Mouse (Mus musculus): Measurements from ENCODE around the gene Lipe. TPM values are rescaled to one million over a fixed set of nuclear protein-coding genes. Genes with fewer than 3 reads are reported as not detected.

The Lipe gene
- polyA plus RNA-seq, 1 experiment from 2014 or later: 12.1 TPM

DNA sequence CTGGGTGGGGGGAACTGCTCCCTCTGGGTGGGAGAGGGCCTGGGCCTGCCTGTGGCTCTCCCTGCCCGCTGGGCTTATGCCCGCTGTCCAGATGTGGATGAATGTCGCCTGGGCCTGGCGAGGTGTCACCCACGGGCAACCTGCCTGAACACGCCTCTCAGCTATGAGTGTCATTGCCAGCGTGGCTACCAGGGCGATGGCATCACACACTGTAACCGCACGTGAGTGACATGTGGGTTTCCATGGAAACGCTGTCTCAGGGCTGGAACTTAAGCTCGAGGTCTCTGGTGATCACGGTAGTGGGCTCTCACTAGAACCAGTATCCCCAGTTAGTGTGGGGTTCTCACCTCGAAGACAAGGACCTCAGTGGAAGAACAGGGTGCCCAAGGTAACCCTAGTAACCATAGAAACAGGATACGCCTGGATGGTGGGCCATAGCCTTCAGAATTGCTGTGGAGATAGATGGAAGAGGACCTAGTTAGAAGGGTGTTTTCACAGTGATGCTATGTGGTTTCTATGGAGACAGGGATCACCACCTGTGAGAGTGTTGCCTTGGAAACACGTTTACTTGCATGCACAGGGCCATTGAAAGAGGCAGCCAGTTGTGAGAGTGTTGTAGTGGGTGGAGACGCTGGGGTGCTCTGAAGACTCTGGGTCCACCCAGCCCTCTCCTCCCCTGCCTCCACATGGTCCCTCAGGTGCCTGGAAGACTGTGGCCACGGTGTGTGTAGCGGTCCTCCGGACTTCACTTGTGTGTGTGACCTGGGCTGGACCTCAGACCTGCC is 57.3 kb downstream of the Lipe start:
- Histone ChIP-seq H3K4me3 (replicated peaks) (no peak overlapping the region), H3K36me3 (peaks cover 93% of the 10 kb centered on the region), H3K27me3 (no peaks in the 10 kb centered on the region), H3K4me2 (no peak overlapping the region), H3K27ac (no peak overlapping the region), H3K4me1 (replicated peaks) (no peaks in the 10 kb centered on the region), H3K9ac (replicated peaks) (no peak overlapping the region), H3K9me3 (0 out of 2 replicates have a peak, but pooled peaks cover 4% of the 10 kb centered on the region)
- WGBS: 82% methylated on average over 20 of the region's 20 CpGs
- no peak for ATAC-seq (ENCODE audit: insufficient number of reproducible peaks, insufficient read depth, low FRiP score, low TSS enrichment, low read depth)

GRCm38 (mm10) chr7:25339329-25339728 is 59.2 kb downstream of the Lipe start:
- no peak for ATAC-seq (ENCODE audit: insufficient number of reproducible peaks, insufficient read depth, low FRiP score, low TSS enrichment, low read depth)
- no peak overlapping the region for H3K27ac ChIP-seq
- no peak overlapping the region for H3K4me2 ChIP-seq
- H3K4me3 ChIP-seq (replicated peaks): no peak overlapping the region
- no peaks in the 10 kb centered on the region for H3K27me3 ChIP-seq
- no peak overlapping the region for H3K9ac ChIP-seq (replicated peaks)
- peaks cover 94% of the 10 kb centered on the region for H3K36me3 ChIP-seq
- no peaks in the 10 kb centered on the region for H3K4me1 ChIP-seq (replicated peaks)
- H3K9me3 ChIP-seq: 0 out of 2 replicates have a peak, but pooled peaks cover 4% of the 10 kb centered on the region
- WGBS: 91% methylated on average over 9 of the region's 9 CpGs

- H3K36me3 ChIP-seq: peaks cover 90% of the 10 kb centered on the region
- H3K27ac ChIP-seq: no peak overlapping the region
- 90% methylated on average over 12 of the region's 12 CpGs for WGBS
- no peak overlapping the region for H3K4me2 ChIP-seq
- H3K9ac ChIP-seq (replicated peaks): no peak overlapping the region
- no peak for ATAC-seq (ENCODE audit: insufficient number of reproducible peaks, insufficient read depth, low FRiP score, low TSS enrichment, low read depth)
- H3K27me3 ChIP-seq: no peaks in the 10 kb centered on the region
- H3K4me1 ChIP-seq (replicated peaks): no peaks in the 10 kb centered on the region
- H3K4me3 ChIP-seq (replicated peaks): no peak overlapping the region
- 0 out of 2 replicates have a peak, but pooled peaks cover 4% of the 10 kb centered on the region for H3K9me3 ChIP-seq
Observed at GRCm38 (mm10) chr7:25334472-25334871, 64.0 kb downstream of the Lipe start.

DNA sequence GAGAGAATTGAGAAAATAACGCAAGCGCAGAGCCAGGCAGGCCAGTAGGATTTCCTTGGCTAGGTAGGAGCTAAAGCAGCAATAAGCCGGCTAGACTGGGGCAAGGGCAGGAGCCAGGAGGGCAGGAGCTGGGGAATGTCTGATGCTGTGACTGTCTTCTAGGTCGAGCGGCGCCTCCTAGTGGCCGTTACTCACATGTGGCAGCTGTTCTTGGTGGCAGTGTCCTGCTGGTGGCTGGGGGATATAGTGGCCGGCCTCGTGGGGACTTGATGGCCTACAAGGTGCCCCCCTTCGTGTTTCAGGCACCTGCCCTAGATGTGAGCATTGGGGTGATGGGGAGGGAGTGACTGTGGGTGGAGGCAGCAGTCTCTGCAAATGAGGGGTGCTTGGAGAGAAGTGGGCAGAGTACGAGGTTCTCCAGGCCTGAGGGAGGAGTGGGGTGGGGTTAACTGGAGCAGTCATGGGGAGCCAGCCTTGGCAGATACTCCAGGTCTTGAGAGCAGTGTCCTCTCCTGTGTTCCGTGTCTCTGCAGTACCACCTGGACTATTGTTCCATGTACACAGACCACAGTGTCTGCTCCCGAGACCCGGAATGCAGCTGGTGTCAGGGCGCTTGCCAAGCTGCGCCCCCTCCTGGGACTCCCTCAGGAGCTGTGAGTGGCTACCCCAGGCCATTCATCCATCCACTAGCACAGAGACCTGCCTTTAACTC is 64.8 kb downstream of the Lipe start:
- ATAC-seq (ENCODE audit: insufficient number of reproducible peaks, insufficient read depth, low FRiP score, low TSS enrichment, low read depth): peak; percentile 50

More for the DNA sequence above, 64.8 kb downstream of the Lipe start:
- no peak overlapping the region for H3K9ac ChIP-seq (replicated peaks)
- 0 out of 2 replicates have a peak, but pooled peaks cover 4% of the 10 kb centered on the region for H3K9me3 ChIP-seq
- no peak overlapping the region for H3K4me2 ChIP-seq
- no peaks in the 10 kb centered on the region for H3K27me3 ChIP-seq
- H3K36me3 ChIP-seq: peaks cover 91% of the 10 kb centered on the region
- H3K4me3 ChIP-seq (replicated peaks): no peak overlapping the region
- H3K4me1 ChIP-seq (replicated peaks): no peaks in the 10 kb centered on the region
- WGBS: 45% methylated on average over 16 of the region's 16 CpGs
- no peak overlapping the region for H3K27ac ChIP-seq

Other genes starting within 250 kb of the Lipe start
- 2.7 and 2.9 TPM in 2 replicates for gene Pou2f2, start 219.0 kb downstream of the Lipe start, polyA plus RNA-seq (2016; fragmentation: Nextera tagmentation; extraction: Ambion mirVana)
- 12.2 and 13.6 TPM in 2 replicates for gene Dedd2, start 178.1 kb downstream of the Lipe start, polyA plus RNA-seq (2016; fragmentation: Nextera tagmentation; extraction: Ambion mirVana)
- gene Zfp526, start 177.3 kb downstream of the Lipe start, polyA plus RNA-seq (2016; fragmentation: Nextera tagmentation; extraction: Ambion mirVana): 3.1 and 3.4 TPM in 2 replicates
- gene Gsk3a, start 160.9 kb downstream of the Lipe start, polyA plus RNA-seq (2016; fragmentation: Nextera tagmentation; extraction: Ambion mirVana): 16.9 and 19.4 TPM in 2 replicates
- 22.3 and 24.3 TPM in 2 replicates for gene Erf, start 147.9 kb downstream of the Lipe start, polyA plus RNA-seq (2016; fragmentation: Nextera tagmentation; extraction: Ambion mirVana)
- gene Cic, start 131.0 kb downstream of the Lipe start, polyA plus RNA-seq (2016; fragmentation: Nextera tagmentation; extraction: Ambion mirVana): 34.9 and 38.7 TPM in 2 replicates
- gene Pafah1b3, start 100.7 kb downstream of the Lipe start, polyA plus RNA-seq (2016; fragmentation: Nextera tagmentation; extraction: Ambion mirVana): 288 and 295 TPM in 2 replicates
- gene Prr19, start 97.3 kb downstream of the Lipe start, polyA plus RNA-seq (2016; fragmentation: Nextera tagmentation; extraction: Ambion mirVana): 0.66 and 0.86 TPM in 2 replicates
- 1.1 and 1.3 TPM in 2 replicates for gene Tmem145, start 92.6 kb downstream of the Lipe start, polyA plus RNA-seq (2016; fragmentation: Nextera tagmentation; extraction: Ambion mirVana)
- 21.6 and 21.7 TPM in 2 replicates for gene Megf8, start 81.5 kb downstream of the Lipe start, polyA plus RNA-seq (2016; fragmentation: Nextera tagmentation; extraction: Ambion mirVana)
- gene Cnfn, start 29.0 kb downstream of the Lipe start, polyA plus RNA-seq (2016; fragmentation: Nextera tagmentation; extraction: Ambion mirVana): not detected in 2 replicates
- gene Cxcl17, start 14.2 kb upstream of the Lipe start, polyA plus RNA-seq (2016; fragmentation: Nextera tagmentation; extraction: Ambion mirVana): 0.29 and 0.58 TPM in 2 replicates
- 0.79 TPM in 2 replicates for gene Ceacam1, start 78.9 kb upstream of the Lipe start, polyA plus RNA-seq (2016; fragmentation: Nextera tagmentation; extraction: Ambion mirVana)
- 0.09 and 0.34 TPM in 2 replicates for gene Ceacam2, start 141.1 kb upstream of the Lipe start, polyA plus RNA-seq (2016; fragmentation: Nextera tagmentation; extraction: Ambion mirVana)
- not detected in 2 replicates for gene Erich4, start 217.2 kb upstream of the Lipe start, polyA plus RNA-seq (2016; fragmentation: Nextera tagmentation; extraction: Ambion mirVana)
- gene Dmac2, start 220.7 kb upstream of the Lipe start, polyA plus RNA-seq (2016; fragmentation: Nextera tagmentation; extraction: Ambion mirVana): 34.8 and 37.8 TPM in 2 replicates
- 2.7 and 2.8 TPM in 2 replicates for gene B3gnt8, start 227.9 kb upstream of the Lipe start, polyA plus RNA-seq (2016; fragmentation: Nextera tagmentation; extraction: Ambion mirVana)

All from limb, embryonic 12.5 days (tissue).